Mouse (Mus musculus) embryonic facial prominence, embryonic 11.5 days (tissue): ENCODE data around the gene Dzank1. TPM values are rescaled to one million over a fixed set of nuclear protein-coding genes. Genes with fewer than 3 reads are reported as not detected.
A peak's percentile ranks its signal among the peaks of the same experiment; 100 is the strongest.

ENCODE experiments used
- ATAC-seq: fragments of 200-750 bp; cut with Nextera tagmentation; replicated peaks from 2 replicates; pipeline ENCODE4 v1.8.0; 2017; ENCODE audit warnings: low read depth; ENCODE audit not compliant: insufficient number of reproducible peaks, low FRiP score, low TSS enrichment
- DNase-seq: peaks from one replicate; pipeline ENCODE4 v3.0.0-alpha.2; 2015; ENCODE audit warnings: low spot score
- H3K27ac ChIP-seq: fragments of 300-500 bp; sonication (generic); replicated peaks from 2 replicates; pipeline ENCODE4 v1.5.1; 2014; ENCODE audit warnings: mild to moderate bottlenecking, low read depth, low read length, control low read depth
- H3K27me3 ChIP-seq: fragments of 300-500 bp; sonication (generic); 2 replicates; pipeline ENCODE4 v1.6.1; 2014; ENCODE audit warnings: mild to moderate bottlenecking, low read length, moderate library complexity, mixed read lengths; ENCODE audit not compliant: control insufficient read depth, insufficient read depth
- H3K36me3 ChIP-seq: fragments of 300-500 bp; sonication (generic); replicated peaks from 2 replicates; pipeline ENCODE4 v1.6.1; 2014; ENCODE audit warnings: low read depth, mild to moderate bottlenecking, low read length, moderate library complexity, mixed read lengths; ENCODE audit not compliant: control insufficient read depth, insufficient read depth
- H3K4me1 ChIP-seq: fragments of 300-500 bp; sonication (generic); 2 replicates; pipeline ENCODE4 v1.6.1; 2014; ENCODE audit warnings: low read length, mixed read lengths; ENCODE audit not compliant: control insufficient read depth, insufficient read depth
- H3K4me2 ChIP-seq: fragments of 300-500 bp; sonication (generic); 2 replicates; pipeline ENCODE4 v1.6.1; 2014; ENCODE audit warnings: low read depth, mild to moderate bottlenecking, control low read depth, low read length, moderate library complexity
- H3K4me3 ChIP-seq: fragments of 300-500 bp; sonication (generic); 2 replicates; pipeline ENCODE4 v1.5.1; 2014; ENCODE audit warnings: low read depth, low read length, control low read depth
- H3K9ac ChIP-seq: fragments of 300-500 bp; sonication (generic); replicated peaks from 2 replicates; pipeline ENCODE4 v1.6.1; 2014; ENCODE audit warnings: mild to moderate bottlenecking, control low read depth, low read length
- H3K9me3 ChIP-seq: fragments of 300-500 bp; sonication (generic); replicated peaks from 2 replicates; pipeline ENCODE4 v1.6.1; 2016; ENCODE audit warnings: mild to moderate bottlenecking, low read length, inconsistent platforms, mixed read lengths; ENCODE audit not compliant: control insufficient read depth
- WGBS: fragments of 180-500 bp; shearing (Covaris S2); extraction: QIAGEN DNeasy Blood & Tissue Kit; methylation state at CpG from one replicate; pipeline ENCODE4 v1.1.7; 2014; 5-methylcytosine and 5-hydroxymethylcytosine counted together
- polyA plus RNA-seq: library from polyadenylated mRNA; unstranded; fragments of >200 nt; fragmentation: Nextera tagmentation; extraction: Ambion mirVana; gene quantifications from 2 replicates; pipeline ENCODE4 v1.2.1, GENCODE M21; 2014

The Dzank1 gene
- polyA plus RNA-seq, 1 experiment from 2014 or later = 1.5 TPM

DNA sequence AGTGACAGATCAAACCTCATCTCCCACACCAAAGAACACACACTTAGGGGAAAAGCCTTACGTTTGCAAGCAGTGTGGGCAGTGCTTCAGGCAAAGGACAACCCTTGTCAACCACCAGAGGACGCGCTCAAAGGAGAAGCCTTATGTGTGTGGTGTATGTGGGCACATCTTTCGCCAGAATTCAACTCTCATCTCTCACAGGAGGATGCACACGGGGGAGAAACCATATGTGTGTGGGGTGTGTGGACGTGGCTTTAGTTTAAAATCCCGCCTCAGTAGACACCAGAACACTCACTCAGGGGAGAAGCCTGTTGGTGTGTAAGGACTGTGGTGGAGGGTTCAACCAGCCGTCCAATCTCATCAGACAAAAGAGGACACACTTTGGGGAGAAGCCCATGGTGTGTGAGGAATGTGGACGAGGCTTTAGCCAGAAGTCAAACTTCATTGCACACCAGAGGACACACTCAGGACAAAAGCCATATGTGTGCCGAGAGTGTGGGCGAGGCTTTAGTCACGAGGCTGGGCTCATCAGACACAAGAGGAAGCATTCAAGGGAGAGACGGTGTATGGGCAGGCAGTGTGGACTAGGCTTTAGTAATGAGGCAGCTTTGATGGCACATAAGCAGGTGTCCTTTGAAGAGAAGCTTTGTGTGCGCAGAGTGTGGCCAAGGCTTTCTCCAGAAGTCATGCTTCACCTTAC lies 61.2 kb downstream of the Dzank1 start:
- no peaks in the 10 kb centered on the region for H3K27me3 ChIP-seq
- DNase-seq = no peak
- 79% methylated on average over 14 of the region's 14 CpGs for WGBS
- no peak overlapping the region for H3K27ac ChIP-seq
- H3K4me3 ChIP-seq = no peak overlapping the region
- H3K36me3 ChIP-seq = no peaks in the 10 kb centered on the region
- no peaks in the 10 kb centered on the region for H3K9me3 ChIP-seq
- no peaks in the 10 kb centered on the region for H3K4me1 ChIP-seq
- H3K4me2 ChIP-seq = no peak overlapping the region
- ATAC-seq = no peak
- H3K9ac ChIP-seq = no peak overlapping the region

DNA sequence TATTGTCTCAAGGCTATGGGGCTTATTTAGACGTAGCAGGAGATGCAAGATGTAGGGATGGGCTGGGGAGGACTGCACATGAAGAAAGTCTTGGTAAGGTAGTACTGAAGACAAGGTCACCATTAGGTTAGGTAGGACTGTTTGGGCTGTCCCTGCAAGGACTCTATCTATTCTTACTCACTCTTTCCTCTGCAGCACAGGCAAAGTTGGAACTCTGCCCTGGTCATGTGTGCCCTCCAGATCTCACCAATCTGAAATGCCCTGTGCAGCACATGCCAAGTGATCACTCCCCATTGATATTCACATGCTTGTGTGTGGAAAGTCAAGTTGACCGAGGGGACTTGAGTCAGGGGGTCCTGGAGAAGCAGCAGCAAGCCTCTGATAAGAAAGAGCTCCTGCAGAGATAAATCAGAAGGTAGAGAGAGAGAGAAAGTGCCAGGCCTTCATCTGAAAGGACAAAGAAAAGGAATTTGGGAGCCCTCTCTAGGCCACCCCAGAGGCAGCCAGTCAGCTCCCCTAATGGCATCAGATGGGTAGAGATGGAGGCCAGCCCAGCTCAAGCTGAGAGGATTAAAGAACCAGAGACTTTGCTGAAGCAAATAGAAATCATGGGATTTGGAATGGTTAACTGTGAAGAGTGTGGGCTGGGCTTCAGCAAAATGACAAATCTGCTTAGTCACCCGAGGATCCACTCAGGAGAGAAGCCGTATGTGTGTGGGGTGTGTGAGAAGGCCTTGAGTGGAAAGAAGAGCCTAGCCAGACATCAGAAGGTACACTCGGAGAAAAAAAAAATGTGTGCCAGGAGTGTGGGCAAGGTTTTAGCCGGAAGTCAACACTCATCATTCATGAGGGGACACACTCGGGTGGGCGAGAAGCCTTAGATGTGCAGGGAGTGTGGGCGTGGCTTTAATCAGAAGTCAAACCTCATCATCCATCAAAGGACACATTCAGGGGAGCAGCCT lies 62.1 kb downstream of the Dzank1 start:
- 83% methylated on average over 9 of the region's 9 CpGs for WGBS
- no peak overlapping the region for H3K9ac ChIP-seq
- ATAC-seq = no peak

GRCm38 (mm10) chr2:144464182-144464581 lies 63.0 kb downstream of the Dzank1 start:
- DNase-seq = no peak
- ATAC-seq = no peak
- Histone ChIP-seq H3K36me3 (no peaks in the 10 kb centered on the region), H3K9me3 (no peaks in the 10 kb centered on the region), H3K4me3 (no peak overlapping the region), H3K4me2 (no peak overlapping the region), H3K27me3 (no peaks in the 10 kb centered on the region), H3K27ac (no peak overlapping the region), H3K9ac (no peak overlapping the region), H3K4me1 (no peaks in the 10 kb centered on the region)
- 77% methylated on average over 7 of the region's 7 CpGs for WGBS

More for the DNA sequence above, 62.1 kb downstream of the Dzank1 start:
- no peaks in the 10 kb centered on the region for H3K4me1 ChIP-seq
- H3K4me2 ChIP-seq = no peak overlapping the region
- no peaks in the 10 kb centered on the region for H3K9me3 ChIP-seq
- no peak overlapping the region for H3K27ac ChIP-seq
- no peaks in the 10 kb centered on the region for H3K36me3 ChIP-seq
- H3K4me3 ChIP-seq = no peak overlapping the region
- no peak for DNase-seq
- no peaks in the 10 kb centered on the region for H3K27me3 ChIP-seq

DNA sequence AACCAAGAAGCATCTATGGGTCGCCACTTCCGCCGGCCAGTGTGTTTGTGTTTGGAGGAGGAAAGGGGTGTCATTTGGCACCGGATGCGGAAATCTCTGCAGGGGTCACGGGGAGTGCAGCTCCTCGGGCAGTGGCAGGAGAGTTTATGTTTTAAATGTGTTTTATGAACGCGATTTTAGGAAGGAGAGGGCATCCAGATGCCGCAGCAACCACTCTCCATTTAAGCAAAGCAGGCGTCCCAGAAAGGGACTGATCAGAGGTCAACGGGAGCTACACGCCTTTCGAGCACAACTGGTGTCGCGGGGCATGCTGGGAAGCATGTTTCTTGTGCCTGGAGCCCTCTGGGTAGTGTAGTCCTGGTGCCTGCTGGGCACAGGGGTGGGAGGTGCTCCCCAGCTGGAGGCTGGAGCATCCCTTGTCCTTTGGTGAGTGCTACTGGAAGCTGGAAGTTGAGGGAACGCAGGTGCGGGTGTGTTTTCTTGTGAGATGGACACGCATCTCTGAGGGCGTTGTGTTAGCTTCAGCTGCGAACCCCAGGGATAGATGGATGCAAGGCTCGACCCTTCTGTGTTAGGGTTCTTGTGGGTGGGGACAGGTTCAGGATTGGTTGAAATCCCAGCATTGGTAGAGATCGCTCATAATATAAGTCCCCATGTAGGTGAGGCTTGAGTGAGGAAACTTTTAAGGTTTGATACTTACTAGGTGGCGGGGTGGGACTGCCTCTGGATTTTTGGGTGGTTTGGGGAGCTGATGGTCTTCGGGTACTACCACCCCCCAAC lies 68.0 kb downstream of the Dzank1 start:
- H3K36me3 ChIP-seq = no peaks in the 10 kb centered on the region
- H3K9ac ChIP-seq = peak overlapping the region; percentile 63
- no peaks in the 10 kb centered on the region for H3K9me3 ChIP-seq
- peak overlapping the region; percentile 47 for H3K4me3 ChIP-seq
- DNase-seq (peak; percentile 88), ATAC-seq (peak; percentile 99)
- peak overlapping the region; percentile 38; the same call in 1 of the 2 replicates for H3K27ac ChIP-seq
- WGBS = 6% methylated on average over 25 of the region's 25 CpGs
- no peaks in the 10 kb centered on the region for H3K27me3 ChIP-seq
- H3K4me1 ChIP-seq = no peaks in the 10 kb centered on the region
- H3K4me2 ChIP-seq = peak overlapping the region; percentile 61

DNA sequence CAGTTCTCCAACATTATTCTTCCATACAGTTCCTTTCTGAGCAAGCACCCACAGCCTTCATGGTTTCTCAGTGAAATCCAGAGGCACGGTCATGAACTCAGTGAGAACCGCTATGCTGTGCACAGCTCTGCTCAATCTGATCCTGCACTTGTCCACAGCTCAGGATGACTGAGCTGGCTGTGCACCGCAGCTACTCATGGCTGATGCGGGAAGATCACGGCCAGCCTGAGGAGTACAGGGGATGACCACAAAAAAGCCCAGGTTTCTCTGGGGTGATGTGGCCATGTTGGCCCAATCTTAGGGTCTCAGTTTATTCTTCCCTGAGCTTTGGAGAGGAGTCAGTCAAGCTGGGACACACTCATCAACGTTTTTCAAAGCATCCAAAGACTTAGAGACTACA lies 68.9 kb downstream of the Dzank1 start:
- no peak overlapping the region for H3K27ac ChIP-seq
- no peaks in the 10 kb centered on the region for H3K4me1 ChIP-seq
- no peaks in the 10 kb centered on the region for H3K9me3 ChIP-seq
- 0 out of 2 replicates have a peak, but pooled peaks have one; percentile 5 for ATAC-seq
- no peaks in the 10 kb centered on the region for H3K27me3 ChIP-seq
- H3K4me3 ChIP-seq = no peak overlapping the region; the same call in 1 of the 2 replicates
- peak overlapping the region; percentile 61 for H3K4me2 ChIP-seq
- WGBS = 73% methylated on average over 6 of the region's 6 CpGs
- no peak for DNase-seq
- no peaks in the 10 kb centered on the region for H3K36me3 ChIP-seq
- no peak overlapping the region; the same call in 1 of the 2 replicates for H3K9ac ChIP-seq

DNA sequence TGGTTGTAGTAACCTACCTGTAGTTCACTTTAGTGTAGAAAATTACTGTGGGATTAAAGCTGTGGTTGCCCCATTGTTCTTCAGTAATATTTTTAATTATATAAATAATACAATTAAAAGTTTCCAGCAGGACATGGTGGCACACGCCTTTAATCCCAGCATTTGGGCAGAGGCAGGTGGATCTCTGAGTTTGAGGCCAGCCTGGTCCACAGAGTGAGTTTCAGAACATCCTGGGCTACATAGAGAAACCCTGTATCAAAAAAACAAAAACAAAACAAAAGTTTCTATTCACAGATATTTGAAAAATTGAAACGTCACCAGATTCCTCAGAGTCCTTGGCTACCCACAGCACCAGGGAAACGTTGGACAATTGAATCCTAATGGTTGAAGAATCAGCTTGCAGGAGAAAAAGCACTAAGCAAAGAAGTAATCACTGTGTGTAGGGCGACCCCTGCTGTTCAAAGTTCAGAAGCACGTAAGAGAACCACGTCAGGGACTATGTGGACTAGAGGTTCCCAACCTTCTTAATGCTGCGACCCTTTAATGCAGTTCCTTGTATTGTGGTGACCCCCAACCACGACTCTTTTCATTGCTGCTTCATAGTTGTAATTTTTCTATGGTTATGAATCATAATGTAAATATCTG lies 74.7 kb downstream of the Dzank1 start:
- Histone ChIP-seq H3K36me3 (no peaks in the 10 kb centered on the region), H3K27me3 (no peaks in the 10 kb centered on the region), H3K4me2 (no peak overlapping the region), H3K4me1 (no peaks in the 10 kb centered on the region), H3K9me3 (no peaks in the 10 kb centered on the region), H3K4me3 (no peak overlapping the region), H3K27ac (no peak overlapping the region), H3K9ac (no peak overlapping the region)
- ATAC-seq = 0 out of 2 replicates have a peak, but pooled peaks have one; percentile 54
- 15% methylated on average over 8 of the region's 8 CpGs for WGBS
- DNase-seq = peak; percentile 84

DNA sequence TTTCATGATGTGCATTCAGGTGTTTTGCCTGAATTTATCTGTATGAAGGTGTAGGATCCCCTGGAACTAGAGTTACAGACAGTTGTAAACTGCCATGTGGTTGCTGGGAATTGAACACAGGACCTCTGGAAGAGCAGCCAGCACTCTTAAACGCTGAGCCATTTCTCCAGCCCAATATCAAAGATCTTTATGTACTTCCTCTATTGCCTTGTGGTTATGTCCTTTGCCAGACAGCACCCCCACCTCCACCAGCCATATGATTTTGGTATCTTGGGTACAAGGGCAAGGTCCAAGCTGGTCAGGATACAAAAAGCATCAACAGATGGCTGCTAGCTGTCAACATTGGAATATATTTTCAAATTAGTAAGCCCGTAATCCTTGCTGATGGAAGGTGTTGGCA lies 76.8 kb downstream of the Dzank1 start:
- Histone ChIP-seq H3K9ac (no peak overlapping the region), H3K27me3 (no peaks in the 10 kb centered on the region), H3K36me3 (no peaks in the 10 kb centered on the region), H3K4me1 (no peaks in the 10 kb centered on the region), H3K4me2 (no peak overlapping the region), H3K9me3 (no peaks in the 10 kb centered on the region), H3K4me3 (no peak overlapping the region), H3K27ac (no peak overlapping the region)
- no peak for DNase-seq
- 80% methylated on average over 2 of the region's 2 CpGs for WGBS
- ATAC-seq = no peak
